Mouse (Mus musculus): Measurements from ENCODE around the gene Chst15. TPM values are rescaled to one million over a fixed set of nuclear protein-coding genes. Genes with fewer than 3 reads are reported as not detected.

Gene Chst15
- polyA plus RNA-seq, 1 experiment: 34.6 TPM

- TF ChIP-seq POLR2A (IDR thresholded peaks at IDR 0.05; ENCODE audit: borderline replicate concordance, control insufficient read depth, low read depth, low read length) (peak; percentile 27; the same call in 1 of the 2 replicates), CTCF (IDR thresholded peaks at IDR 0.05; ENCODE audit: control insufficient read depth, insufficient read depth, low read length) (peak; percentile 65)
- WGBS: 1% methylated on average over 51 of the region's 51 CpGs
- peak overlapping the region; percentile 98 for H3K27ac ChIP-seq (ENCODE audit: control insufficient read depth, insufficient read depth, low read depth, low read length, poor library complexity)
These were observed 1.6 kb downstream of the Chst15 start for GRCm38 (mm10) chr7:132315149-132316091.

GRCm38 (mm10) chr7:132312396-132312795, 4.6 kb downstream of the Chst15 start:
- H3K27ac ChIP-seq (ENCODE audit: control insufficient read depth, insufficient read depth, low read depth, low read length, poor library complexity): no peak overlapping the region
- no peak overlapping the region for H3K4me3 ChIP-seq (replicated peaks; ENCODE audit: control insufficient read depth, low read depth, low read length)
- TF ChIP-seq POLR2A (IDR thresholded peaks at IDR 0.05; ENCODE audit: borderline replicate concordance, control insufficient read depth, low read depth, low read length) (no peak), CTCF (IDR thresholded peaks at IDR 0.05; ENCODE audit: control insufficient read depth, insufficient read depth, low read length) (no peak)
- peaks cover 15% of the 10 kb centered on the region for H3K4me1 ChIP-seq (ENCODE audit: control insufficient read depth, insufficient read depth, low read length)
- 13% methylated on average over 8 of the region's 8 CpGs for WGBS

More at GRCm38 (mm10) chr7:132315149-132316091, 1.6 kb downstream of the Chst15 start:
- H3K4me1 ChIP-seq (ENCODE audit: control insufficient read depth, insufficient read depth, low read length): peaks cover 10% of the 10 kb centered on the region; the same call in 1 of the 2 replicates
- peak overlapping the region; percentile 91 for H3K4me3 ChIP-seq (replicated peaks; ENCODE audit: control insufficient read depth, low read depth, low read length)

DNA sequence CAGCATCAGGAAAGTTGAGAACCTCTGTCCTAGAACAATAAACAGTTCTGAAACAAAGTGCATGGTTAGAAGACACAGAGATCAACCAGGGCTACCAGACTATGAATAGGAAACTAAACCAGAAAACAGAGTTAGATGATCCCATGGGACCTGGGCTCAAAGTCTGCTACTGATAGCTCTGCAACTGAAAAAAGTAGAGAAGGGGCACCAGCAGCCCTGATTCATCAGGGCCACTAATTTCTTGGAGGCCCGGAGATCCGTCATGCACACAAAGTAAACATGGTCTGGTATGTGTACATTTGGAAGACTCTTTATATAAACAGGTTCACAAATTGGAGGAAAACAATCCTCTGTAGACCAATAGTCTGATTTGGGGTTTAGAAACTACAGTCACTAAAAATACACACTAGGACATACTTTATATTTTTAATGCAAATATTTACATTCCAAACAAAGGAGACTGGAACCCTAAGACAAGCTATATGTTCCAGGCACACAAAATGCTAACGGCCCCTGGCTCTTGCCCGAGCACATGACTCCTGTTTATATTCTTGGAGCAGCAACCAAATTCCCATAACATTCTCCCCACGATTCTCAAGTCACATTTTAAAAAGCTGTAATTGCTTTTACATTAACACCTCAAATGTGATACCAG, 8.4 kb downstream of the Chst15 start:
- no peak for TF ChIP-seq CTCF (IDR thresholded peaks at IDR 0.05; ENCODE audit: control insufficient read depth, insufficient read depth, low read length)
- TF ChIP-seq POLR2A (IDR thresholded peaks at IDR 0.05; ENCODE audit: borderline replicate concordance, control insufficient read depth, low read depth, low read length): no peak
- Histone ChIP-seq H3K4me3 (replicated peaks; ENCODE audit: control insufficient read depth, low read depth, low read length) (no peak overlapping the region), H3K4me1 (ENCODE audit: control insufficient read depth, insufficient read depth, low read length) (peaks cover 20% of the 10 kb centered on the region), H3K27ac (ENCODE audit: control insufficient read depth, insufficient read depth, low read depth, low read length, poor library complexity) (no peak overlapping the region)
- 74% methylated on average over 5 of the region's 5 CpGs for WGBS

DNA sequence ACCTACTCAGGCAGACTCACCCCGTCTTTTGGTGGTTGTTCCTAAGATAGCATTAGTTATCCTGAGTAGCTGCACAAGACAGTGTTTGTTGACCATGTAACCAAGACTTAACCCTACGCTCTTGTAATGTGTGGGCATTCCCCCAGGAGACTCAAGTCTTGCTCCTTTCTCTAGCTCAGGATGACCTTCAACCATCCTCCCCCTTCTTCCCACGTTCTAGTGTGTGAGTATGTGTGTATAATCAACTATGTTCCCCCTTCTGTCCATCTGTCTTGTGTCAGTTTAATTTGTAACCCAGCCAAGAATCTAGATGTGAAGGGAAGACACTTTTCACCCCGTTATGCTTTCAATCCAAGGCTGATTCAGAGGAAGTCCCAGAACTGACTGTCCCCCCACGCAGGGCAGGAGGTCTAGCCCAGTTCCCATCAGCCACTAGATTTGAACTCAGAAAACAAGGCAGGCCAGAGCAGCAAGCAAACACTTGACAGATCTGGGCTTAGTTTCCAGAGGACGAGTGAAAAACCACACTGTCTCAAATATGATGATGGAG, 9.2 kb downstream of the Chst15 start:
- no peak for TF ChIP-seq POLR2A (IDR thresholded peaks at IDR 0.05; ENCODE audit: borderline replicate concordance, control insufficient read depth, low read depth, low read length)
- TF ChIP-seq CTCF (IDR thresholded peaks at IDR 0.05; ENCODE audit: control insufficient read depth, insufficient read depth, low read length): no peak
- Histone ChIP-seq H3K4me1 (ENCODE audit: control insufficient read depth, insufficient read depth, low read length) (peaks cover 18% of the 10 kb centered on the region), H3K4me3 (replicated peaks; ENCODE audit: control insufficient read depth, low read depth, low read length) (no peak overlapping the region), H3K27ac (ENCODE audit: control insufficient read depth, insufficient read depth, low read depth, low read length, poor library complexity) (no peak overlapping the region)
- 38% methylated on average over 6 of the region's 6 CpGs for WGBS

GRCm38 (mm10) chr7:132306671-132307412, 10.2 kb downstream of the Chst15 start:
- TF ChIP-seq POLR2A (IDR thresholded peaks at IDR 0.05; ENCODE audit: borderline replicate concordance, control insufficient read depth, low read depth, low read length): no peak
- no peak for TF ChIP-seq CTCF (IDR thresholded peaks at IDR 0.05; ENCODE audit: control insufficient read depth, insufficient read depth, low read length)
- H3K4me1 ChIP-seq (ENCODE audit: control insufficient read depth, insufficient read depth, low read length): peaks cover 15% of the 10 kb centered on the region
- H3K4me3 ChIP-seq (replicated peaks; ENCODE audit: control insufficient read depth, low read depth, low read length): no peak overlapping the region
- no peak overlapping the region for H3K27ac ChIP-seq (ENCODE audit: control insufficient read depth, insufficient read depth, low read depth, low read length, poor library complexity)
- WGBS: 84% methylated on average over 8 of the region's 8 CpGs

DNA sequence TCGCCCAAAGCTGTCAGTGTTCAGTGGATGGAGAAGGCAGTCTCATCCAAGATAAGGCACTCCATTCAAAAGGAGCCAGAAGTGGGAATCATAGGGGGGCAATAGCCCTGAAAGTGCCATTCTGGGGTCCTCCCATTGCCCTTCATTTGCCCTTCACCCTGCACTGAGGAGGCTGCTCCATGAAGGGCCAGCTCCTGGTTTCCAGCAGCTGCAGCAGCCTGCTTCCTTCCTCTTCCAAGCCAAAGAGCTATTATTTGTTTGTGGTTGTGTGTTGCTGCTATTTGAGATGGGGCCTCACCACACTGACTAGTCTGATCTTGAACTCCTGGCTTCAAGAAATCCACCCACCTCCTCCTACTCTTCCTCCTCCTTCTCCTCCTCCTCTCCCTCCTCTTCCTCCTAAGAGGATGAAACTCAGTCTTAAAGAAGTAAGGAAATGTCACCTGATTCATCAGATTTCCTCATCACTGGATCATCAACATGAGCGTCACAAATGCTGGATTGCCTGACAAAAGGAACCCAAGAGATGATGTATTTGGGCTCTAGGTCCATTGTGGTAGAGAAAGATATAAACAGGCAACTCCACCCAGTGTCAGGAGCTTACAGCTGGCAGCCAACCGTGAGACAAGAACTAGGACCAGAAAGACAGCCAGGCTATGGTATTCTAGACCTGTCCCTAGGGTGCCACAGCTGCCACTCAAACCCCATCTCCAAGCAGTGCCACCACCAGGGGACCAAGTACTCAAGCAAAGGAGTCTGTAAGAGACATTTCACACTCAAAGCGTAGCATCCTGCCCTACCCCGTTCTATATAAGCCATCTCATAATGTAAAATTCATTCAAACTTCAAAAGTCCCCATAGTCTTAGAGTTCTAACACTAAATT, 11.3 kb downstream of the Chst15 start:
- Histone ChIP-seq H3K4me3 (replicated peaks; ENCODE audit: control insufficient read depth, low read depth, low read length) (no peak overlapping the region), H3K4me1 (ENCODE audit: control insufficient read depth, insufficient read depth, low read length) (peaks cover 18% of the 10 kb centered on the region), H3K27ac (ENCODE audit: control insufficient read depth, insufficient read depth, low read depth, low read length, poor library complexity) (no peak overlapping the region)
- no peak for TF ChIP-seq CTCF (IDR thresholded peaks at IDR 0.05; ENCODE audit: control insufficient read depth, insufficient read depth, low read length)
- WGBS: 50% methylated on average over 5 of the region's 5 CpGs

DNA sequence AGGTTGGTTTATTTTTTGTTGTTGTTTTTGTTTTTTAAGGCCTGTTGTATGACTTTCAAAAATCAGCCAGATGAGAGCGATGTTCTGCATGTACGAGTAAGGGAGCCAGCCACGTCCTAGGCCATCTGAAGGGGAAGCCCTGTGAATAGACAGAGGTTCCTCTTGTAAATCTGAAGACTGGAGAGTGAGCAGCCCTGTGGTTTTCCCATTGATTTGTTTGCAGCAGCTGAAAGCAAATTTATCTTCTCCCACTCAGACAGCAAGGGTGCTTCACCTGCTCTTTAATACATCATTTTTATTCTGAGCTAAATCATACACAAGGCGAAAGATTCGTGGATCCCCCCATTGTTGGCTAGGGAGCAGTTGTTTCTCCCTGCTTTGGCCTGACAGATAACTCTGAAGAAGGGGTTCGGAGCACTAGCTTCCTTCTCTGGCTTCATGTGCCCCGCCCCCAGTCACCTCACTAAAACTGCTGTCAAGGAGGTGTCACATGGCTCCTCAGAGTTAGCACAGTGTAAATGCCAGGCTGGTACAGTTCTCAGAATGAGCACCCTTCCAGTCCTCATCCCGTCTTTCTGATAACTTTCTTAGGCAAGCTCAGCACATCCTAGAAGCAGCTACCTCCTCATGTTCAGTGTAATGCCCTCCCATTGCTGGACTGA, 12.5 kb downstream of the Chst15 start:
- Histone ChIP-seq H3K4me1 (ENCODE audit: control insufficient read depth, insufficient read depth, low read length) (peaks cover 15% of the 10 kb centered on the region), H3K27ac (ENCODE audit: control insufficient read depth, insufficient read depth, low read depth, low read length, poor library complexity) (no peak overlapping the region), H3K4me3 (replicated peaks; ENCODE audit: control insufficient read depth, low read depth, low read length) (no peak overlapping the region)
- WGBS: 28% methylated on average over 8 of the region's 8 CpGs
- TF ChIP-seq CTCF (IDR thresholded peaks at IDR 0.05; ENCODE audit: control insufficient read depth, insufficient read depth, low read length) (no peak), POLR2A (IDR thresholded peaks at IDR 0.05; ENCODE audit: borderline replicate concordance, control insufficient read depth, low read depth, low read length) (no peak)

All from bone marrow, adult 2 months (tissue).